24 mouse cellular contexts compared by ENCODE assay signal in genomic region chr4:100155731-100156130, GRCm38 (mm10).
"Had no signal": no experiment of that assay in that cellular context is flagged by ENCODE, and none has a peak within 500 bp of the region (broad histone marks: within the 10 kb centered on the region; RNA-seq: fewer than 3 reads in every experiment).

No protein-coding gene starts in this region.

- H3K36me3 ChIP-seq: heart, embryonic 10.5 days; heart, embryonic 13.5 days; heart, embryonic 15.5 days; hindbrain, embryonic 13.5 days; hindbrain, embryonic 15.5 days; limb, embryonic 12.5 days; liver, embryonic 13.5 days; liver, embryonic 15.5 days had no signal

- H3K4me3 ChIP-seq: heart, embryonic 10.5 days; heart, embryonic 13.5 days; heart, embryonic 15.5 days; hindbrain, embryonic 13.5 days; hindbrain, embryonic 15.5 days; layer of hippocampus, adult 2 months; left cerebral cortex, adult 2 months; limb, embryonic 12.5 days; liver, embryonic 13.5 days; liver, embryonic 15.5 days had no signal

- H3K9ac ChIP-seq: forebrain, postnatal 0 days; heart, embryonic 13.5 days; heart, embryonic 15.5 days; hindbrain, embryonic 13.5 days; hindbrain, embryonic 15.5 days; limb, embryonic 12.5 days; liver, embryonic 13.5 days; liver, embryonic 15.5 days; liver, postnatal 0 days had no signal

- H3K27ac ChIP-seq: heart, embryonic 10.5 days; heart, embryonic 13.5 days; heart, embryonic 15.5 days; hindbrain, embryonic 13.5 days; hindbrain, embryonic 15.5 days; hindbrain, postnatal 0 days; kidney, postnatal 0 days; layer of hippocampus, adult 2 months; left cerebral cortex, adult 2 months; limb, embryonic 12.5 days; liver, embryonic 13.5 days; liver, embryonic 15.5 days had no signal

- H3K9me3 ChIP-seq: heart, embryonic 10.5 days; heart, embryonic 13.5 days; heart, embryonic 15.5 days; hindbrain, embryonic 13.5 days; hindbrain, embryonic 15.5 days; limb, embryonic 12.5 days; liver, embryonic 13.5 days; liver, embryonic 15.5 days had no signal

- H3K4me2 ChIP-seq: heart, embryonic 13.5 days; heart, embryonic 15.5 days; hindbrain, embryonic 13.5 days; hindbrain, embryonic 15.5 days; limb, embryonic 12.5 days; liver, embryonic 11.5 days; liver, embryonic 13.5 days; liver, embryonic 15.5 days had no signal

- ATAC-seq: forebrain, postnatal 0 days; hindbrain, postnatal 0 days; intestine, postnatal 0 days; liver, postnatal 0 days had no signal

- DNase-seq: forebrain, postnatal 0 days; gastrocnemius, postnatal 14 days; gastrocnemius, postnatal 36 days; heart, adult 18-20 months; heart, postnatal 14 days; heart, postnatal 36 days; kidney, postnatal 14 days; kidney, postnatal 4 days; liver; liver, embryonic 13.5 days; liver, postnatal 0 days had no signal

- H3K4me1 ChIP-seq: liver, embryonic 13.5 days; liver, embryonic 15.5 days had no signal

- H3K27me3 ChIP-seq: heart, embryonic 13.5 days; heart, embryonic 15.5 days; hindbrain, embryonic 13.5 days; hindbrain, embryonic 15.5 days; limb, embryonic 12.5 days; liver, embryonic 13.5 days; liver, embryonic 15.5 days had no signal
